Mouse (Mus musculus): ENCODE data around the gene Rag1. TPM values are rescaled to one million over a fixed set of nuclear protein-coding genes. Genes with fewer than 3 reads are reported as not detected.

Gene Rag1
- polyA plus RNA-seq (2012; rRNA removed): 0.17 and 0.25 TPM in 2 replicates

DNA sequence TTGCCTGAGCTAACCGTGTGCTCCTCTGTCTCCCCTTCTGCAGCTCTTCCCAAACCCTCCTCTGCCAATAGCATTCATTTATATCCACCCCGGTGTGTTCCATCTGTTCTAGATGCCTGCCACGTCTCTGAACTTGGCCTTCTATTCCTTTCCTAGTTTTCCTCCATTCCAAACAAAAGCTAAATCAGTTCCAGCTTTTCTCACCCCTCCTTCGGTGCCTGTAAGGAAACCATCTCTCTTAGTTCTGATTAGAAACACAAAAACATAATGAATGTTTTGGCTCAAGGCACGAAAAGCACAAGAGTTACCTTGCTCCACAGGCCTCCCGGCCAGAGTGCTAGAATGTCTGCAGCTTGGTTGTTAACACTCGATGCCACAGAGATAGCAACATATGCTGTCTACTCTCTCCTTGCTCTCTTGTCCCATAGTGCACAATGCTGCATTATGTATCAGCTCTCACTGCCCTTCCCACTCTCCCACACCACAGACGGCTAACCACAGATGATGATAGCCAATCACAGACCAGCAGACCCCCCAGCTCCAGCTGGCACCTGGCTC is at the start of gene Rag1, which contains the start of gene B230118H07Rik:
Gene Rag1 (minus strand): TSS at position 388 of the 558 bp plus-strand sequence.
Gene B230118H07Rik (minus strand): TSS at position 419 of the 558 bp plus-strand sequence.
- TF ChIP-seq CTCF (IDR thresholded peaks at IDR 0.05; ENCODE audit: control insufficient read depth, insufficient read depth, insufficient replicate concordance, low read depth, low read length) (no peak), POLR2A (IDR thresholded peaks at IDR 0.05; ENCODE audit: control insufficient read depth, low read depth, low read length) (no peak)
- Histone ChIP-seq H3K27me3 (ENCODE audit: control insufficient read depth, insufficient read depth, low read length) (no peaks in the 10 kb centered on the region), H3K4me3 (ENCODE audit: control insufficient read depth, low read depth, low read length) (no peak within 1 kb of the TSS), H3K4me1 (ENCODE audit: control insufficient read depth, insufficient read depth, low read length) (no peaks in the 10 kb centered on the region; the same call in 1 of the 2 replicates), H3K27ac (ENCODE audit: control insufficient read depth, insufficient read depth, low read depth, low read length) (no peak within 1 kb of the TSS), H3K36me3 (ENCODE audit: control insufficient read depth, insufficient read depth, low read length) (no peaks in the 10 kb centered on the region)

DNA sequence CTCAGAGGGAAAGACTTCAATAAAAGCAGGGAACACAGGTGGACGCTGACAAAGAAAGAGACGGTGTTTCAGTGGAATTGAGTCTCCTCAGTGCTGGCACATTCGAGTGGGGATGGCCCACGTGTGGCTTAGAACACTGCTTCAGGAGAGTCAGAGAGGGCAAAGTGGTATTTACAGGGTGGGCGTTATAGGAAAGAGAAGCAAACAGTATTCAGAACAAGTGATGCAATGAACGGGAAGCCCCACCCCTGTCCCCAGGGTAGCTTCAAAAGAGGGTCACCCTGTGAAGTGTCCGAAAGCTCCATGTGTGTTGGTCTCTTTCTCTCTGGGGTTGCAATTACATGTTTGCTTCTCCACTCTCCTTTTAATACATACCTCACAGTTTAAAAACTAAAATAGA is 46.3 kb upstream of the Rag1 start:
- Histone ChIP-seq H3K27ac (ENCODE audit: control insufficient read depth, insufficient read depth, low read depth, low read length) (no peak overlapping the region), H3K36me3 (ENCODE audit: control insufficient read depth, insufficient read depth, low read length) (no peaks in the 10 kb centered on the region), H3K4me1 (ENCODE audit: control insufficient read depth, insufficient read depth, low read length) (no peaks in the 10 kb centered on the region), H3K4me3 (ENCODE audit: control insufficient read depth, low read depth, low read length) (no peak overlapping the region), H3K27me3 (ENCODE audit: control insufficient read depth, insufficient read depth, low read length) (no peaks in the 10 kb centered on the region)
- no peak for TF ChIP-seq CTCF (IDR thresholded peaks at IDR 0.05; ENCODE audit: control insufficient read depth, insufficient read depth, insufficient replicate concordance, low read depth, low read length)

DNA sequence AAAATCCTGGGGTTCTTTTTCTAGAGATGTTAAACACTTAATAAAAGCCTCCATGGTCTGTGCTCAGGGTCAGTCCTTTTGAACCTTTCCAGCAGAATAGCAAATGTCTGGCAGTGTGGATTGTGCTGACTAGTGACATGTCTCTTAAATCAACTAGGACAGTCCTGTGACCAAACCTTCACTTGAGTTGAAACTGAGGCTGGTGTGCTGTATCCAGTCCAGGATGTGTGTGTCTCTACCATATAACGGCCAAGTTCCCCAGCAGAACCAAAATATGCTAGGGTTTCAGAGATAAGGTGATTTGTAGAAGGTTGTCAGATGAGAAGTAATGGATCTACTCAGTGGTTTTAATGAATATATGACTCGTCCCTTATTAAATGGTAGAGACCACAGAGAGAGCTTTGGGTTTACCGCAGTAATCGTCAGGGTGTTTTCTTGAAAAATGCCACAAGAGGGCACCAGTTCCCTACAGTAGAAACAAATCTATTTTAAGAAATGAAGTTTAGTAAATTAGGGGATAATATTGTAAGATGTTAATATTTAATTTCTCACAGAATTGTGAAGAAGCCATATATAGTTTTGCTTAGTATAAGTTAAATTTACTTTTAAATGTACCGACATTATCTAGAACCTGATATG is 44.4 kb upstream of the Rag1 start:
- Histone ChIP-seq H3K27me3 (ENCODE audit: control insufficient read depth, insufficient read depth, low read length) (no peaks in the 10 kb centered on the region), H3K4me1 (ENCODE audit: control insufficient read depth, insufficient read depth, low read length) (no peaks in the 10 kb centered on the region), H3K27ac (ENCODE audit: control insufficient read depth, insufficient read depth, low read depth, low read length) (no peak overlapping the region), H3K4me3 (ENCODE audit: control insufficient read depth, low read depth, low read length) (no peak overlapping the region), H3K36me3 (ENCODE audit: control insufficient read depth, insufficient read depth, low read length) (no peaks in the 10 kb centered on the region)
- TF ChIP-seq POLR2A (IDR thresholded peaks at IDR 0.05; ENCODE audit: control insufficient read depth, low read depth, low read length): no peak
- TF ChIP-seq CTCF (IDR thresholded peaks at IDR 0.05; ENCODE audit: control insufficient read depth, insufficient read depth, insufficient replicate concordance, low read depth, low read length): no peak

DNA sequence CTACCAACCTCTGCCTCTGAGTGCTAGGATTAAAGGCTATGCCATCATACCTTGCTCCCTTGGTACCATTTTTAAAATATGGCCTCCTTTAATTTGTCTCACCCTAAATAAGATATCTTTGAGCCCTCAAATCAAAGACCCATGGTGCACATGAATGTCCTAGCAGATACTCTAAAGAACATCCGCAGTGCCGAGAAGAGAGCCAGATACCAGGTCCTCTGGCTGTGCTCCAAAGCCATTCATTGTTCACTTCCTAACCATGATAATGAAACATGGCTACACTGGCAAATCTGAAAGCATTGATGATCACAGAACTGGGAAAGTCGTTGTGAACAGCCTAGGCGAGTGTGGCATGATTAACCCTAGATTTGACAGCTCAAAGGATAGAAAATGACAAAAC is 43.7 kb upstream of the Rag1 start:
- H3K27me3 ChIP-seq (ENCODE audit: control insufficient read depth, insufficient read depth, low read length): no peaks in the 10 kb centered on the region
- H3K36me3 ChIP-seq (ENCODE audit: control insufficient read depth, insufficient read depth, low read length): no peaks in the 10 kb centered on the region
- no peak overlapping the region for H3K4me3 ChIP-seq (ENCODE audit: control insufficient read depth, low read depth, low read length)
- TF ChIP-seq CTCF (IDR thresholded peaks at IDR 0.05; ENCODE audit: control insufficient read depth, insufficient read depth, insufficient replicate concordance, low read depth, low read length) (no peak), POLR2A (IDR thresholded peaks at IDR 0.05; ENCODE audit: control insufficient read depth, low read depth, low read length) (no peak)
- H3K4me1 ChIP-seq (ENCODE audit: control insufficient read depth, insufficient read depth, low read length): no peaks in the 10 kb centered on the region
- no peak overlapping the region for H3K27ac ChIP-seq (ENCODE audit: control insufficient read depth, insufficient read depth, low read depth, low read length)

DNA sequence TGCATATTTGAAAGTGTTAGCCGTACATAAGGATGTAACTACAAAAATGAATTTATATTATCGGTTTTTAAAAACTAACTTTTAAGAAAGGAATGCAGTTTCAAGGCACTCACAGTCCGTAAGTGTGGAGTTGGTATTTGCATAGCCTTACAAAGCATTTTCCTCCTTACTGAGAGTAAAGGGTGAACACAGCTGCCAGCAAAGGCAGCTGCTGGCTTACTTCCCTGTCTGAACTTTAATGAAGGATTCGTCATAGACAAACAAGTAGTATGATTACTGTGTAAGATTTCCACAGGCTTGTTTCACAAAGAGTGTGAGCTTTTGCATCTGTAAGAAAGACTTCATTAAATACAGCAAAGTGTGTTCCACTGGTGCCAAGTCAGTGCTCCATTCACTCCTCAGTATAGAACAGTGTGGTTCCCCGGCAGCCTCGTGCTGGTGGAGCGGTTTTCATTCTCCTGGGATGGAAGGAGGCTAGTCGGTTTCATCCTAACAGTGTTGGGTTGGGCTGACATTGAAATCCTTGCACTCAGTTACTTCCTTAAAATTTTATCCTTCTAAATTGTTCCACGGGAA is 41.0 kb upstream of the Rag1 start:
- no peaks in the 10 kb centered on the region for H3K4me1 ChIP-seq (ENCODE audit: control insufficient read depth, insufficient read depth, low read length)
- H3K27me3 ChIP-seq (ENCODE audit: control insufficient read depth, insufficient read depth, low read length): no peaks in the 10 kb centered on the region
- TF ChIP-seq POLR2A (IDR thresholded peaks at IDR 0.05; ENCODE audit: control insufficient read depth, low read depth, low read length): no peak
- TF ChIP-seq CTCF (IDR thresholded peaks at IDR 0.05; ENCODE audit: control insufficient read depth, insufficient read depth, insufficient replicate concordance, low read depth, low read length): no peak
- H3K27ac ChIP-seq (ENCODE audit: control insufficient read depth, insufficient read depth, low read depth, low read length): no peak overlapping the region
- no peaks in the 10 kb centered on the region for H3K36me3 ChIP-seq (ENCODE audit: control insufficient read depth, insufficient read depth, low read length)
- H3K4me3 ChIP-seq (ENCODE audit: control insufficient read depth, low read depth, low read length): no peak overlapping the region

DNA sequence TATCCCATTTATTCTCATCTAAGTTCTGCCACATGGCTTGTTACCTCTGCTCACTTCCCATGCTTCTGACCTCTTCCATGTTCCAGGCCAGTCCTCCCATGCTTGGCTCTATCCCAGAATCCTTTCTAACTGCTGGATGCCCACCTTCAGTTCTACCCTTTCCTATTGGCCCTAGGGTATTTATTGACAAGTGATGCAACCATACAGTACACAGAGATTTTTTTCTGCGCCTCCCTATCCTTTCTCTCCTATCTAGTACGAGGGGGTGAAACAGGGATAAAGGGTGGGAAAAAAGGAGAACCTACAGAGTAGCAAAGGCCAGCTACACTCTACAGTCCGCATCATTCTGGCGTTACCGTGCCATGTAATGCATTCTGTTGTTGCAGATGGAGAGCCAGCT is 38.7 kb upstream of the Rag1 start:
- Histone ChIP-seq H3K27ac (ENCODE audit: control insufficient read depth, insufficient read depth, low read depth, low read length) (no peak overlapping the region), H3K4me1 (ENCODE audit: control insufficient read depth, insufficient read depth, low read length) (no peaks in the 10 kb centered on the region), H3K4me3 (ENCODE audit: control insufficient read depth, low read depth, low read length) (no peak overlapping the region), H3K27me3 (ENCODE audit: control insufficient read depth, insufficient read depth, low read length) (no peaks in the 10 kb centered on the region), H3K36me3 (ENCODE audit: control insufficient read depth, insufficient read depth, low read length) (no peaks in the 10 kb centered on the region)
- TF ChIP-seq POLR2A (IDR thresholded peaks at IDR 0.05; ENCODE audit: control insufficient read depth, low read depth, low read length) (no peak), CTCF (IDR thresholded peaks at IDR 0.05; ENCODE audit: control insufficient read depth, insufficient read depth, insufficient replicate concordance, low read depth, low read length) (no peak)

DNA sequence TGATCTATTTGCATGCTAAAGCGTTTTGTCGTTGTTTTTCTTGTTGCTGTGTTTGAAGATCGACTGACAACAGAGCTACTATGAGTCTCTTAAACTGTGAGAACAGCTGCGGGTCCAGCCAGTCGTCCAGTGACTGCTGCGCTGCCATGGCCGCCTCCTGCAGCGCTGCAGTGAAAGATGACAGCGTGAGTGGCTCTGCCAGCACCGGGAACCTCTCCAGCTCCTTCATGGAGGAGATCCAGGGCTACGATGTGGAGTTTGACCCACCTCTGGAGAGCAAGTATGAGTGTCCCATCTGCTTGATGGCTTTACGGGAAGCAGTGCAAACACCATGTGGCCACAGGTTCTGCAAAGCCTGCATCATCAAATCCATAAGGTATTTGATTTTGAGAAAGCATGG is 35.1 kb upstream of the Rag1 start:
- no peak overlapping the region for H3K4me3 ChIP-seq (ENCODE audit: control insufficient read depth, low read depth, low read length)
- H3K27me3 ChIP-seq (ENCODE audit: control insufficient read depth, insufficient read depth, low read length): no peaks in the 10 kb centered on the region
- no peak overlapping the region for H3K27ac ChIP-seq (ENCODE audit: control insufficient read depth, insufficient read depth, low read depth, low read length)
- no peaks in the 10 kb centered on the region; the same call in 1 of the 2 replicates for H3K4me1 ChIP-seq (ENCODE audit: control insufficient read depth, insufficient read depth, low read length)
- H3K36me3 ChIP-seq (ENCODE audit: control insufficient read depth, insufficient read depth, low read length): no peaks in the 10 kb centered on the region
- TF ChIP-seq CTCF (IDR thresholded peaks at IDR 0.05; ENCODE audit: control insufficient read depth, insufficient read depth, insufficient replicate concordance, low read depth, low read length): no peak
- TF ChIP-seq POLR2A (IDR thresholded peaks at IDR 0.05; ENCODE audit: control insufficient read depth, low read depth, low read length): no peak
